Mouse (Mus musculus) thymus, adult 2 months (tissue): Measurements from ENCODE around the gene Npm3. TPM values are rescaled to one million over a fixed set of nuclear protein-coding genes. Genes with fewer than 3 reads are reported as not detected.

Source experiments
- DNase-seq: peaks from one replicate; pipeline ENCODE4 v3.0.0; 2021
- H3K27ac ChIP-seq: fragments of 200-500 bp; 2 replicates; pipeline ENCODE4 v1.5.1; 2012; ENCODE audit warnings: low read length, control low read depth; ENCODE audit not compliant: control insufficient read depth, insufficient read depth
- H3K27me3 ChIP-seq: fragments of 200-500 bp; 2 replicates; pipeline ENCODE4 v1.6.1; 2012; ENCODE audit warnings: mild to moderate bottlenecking, low read length, moderate library complexity, mixed read lengths; ENCODE audit not compliant: control insufficient read depth, insufficient read depth
- H3K36me3 ChIP-seq: fragments of 200-500 bp; 2 replicates; pipeline ENCODE4 v1.6.1; 2012; ENCODE audit warnings: mild to moderate bottlenecking, low read length, moderate library complexity; ENCODE audit not compliant: control insufficient read depth, insufficient read depth
- H3K4me1 ChIP-seq: fragments of 200-500 bp; replicated peaks from 2 replicates; pipeline ENCODE4 v1.6.1; 2012; ENCODE audit warnings: low read length; ENCODE audit not compliant: control insufficient read depth, insufficient read depth
- H3K4me3 ChIP-seq: fragments of 200-500 bp; 2 replicates; pipeline ENCODE4 v1.5.1; 2012; ENCODE audit warnings: mild to moderate bottlenecking, low read length, control low read depth, moderate library complexity; ENCODE audit not compliant: control insufficient read depth, insufficient read depth
- CTCF ChIP-seq: fragments of 200-500 bp; IDR thresholded peaks from 2 replicates; pipeline ENCODE4 v1.5.1; 2012; ENCODE audit warnings: mild to moderate bottlenecking, control low read depth, low read length, moderate library complexity, borderline replicate concordance; ENCODE audit not compliant: control insufficient read depth, poor library complexity, insufficient read depth; ENCODE audit errors: extremely low read depth
- POLR2A ChIP-seq: fragments of 200-500 bp; IDR thresholded peaks from 2 replicates; pipeline ENCODE4 v1.6.1; 2012; ENCODE audit warnings: mild to moderate bottlenecking, low read length, control low read depth, moderate library complexity; ENCODE audit not compliant: control insufficient read depth, poor library complexity, insufficient read depth; ENCODE audit errors: extremely low read depth
- WGBS: fragments of 180-500 bp; shearing (Covaris S2); methylation state at CpG from one replicate; pipeline ENCODE4 v1.1.7; 2018; 5-methylcytosine and 5-hydroxymethylcytosine counted together
- polyA plus RNA-seq: library from polyadenylated mRNA; depleted of rRNA; stranded (reverse); fragments of >200 nt; gene quantifications from 2 replicates; pipeline ENCODE4 v1.2.3, GENCODE M21; 2012; rRNA removed

Npm3 gene
- polyA plus RNA-seq, 1 experiment: 146 TPM

- Histone ChIP-seq H3K4me1 (peaks cover 23% of the 10 kb centered on the region), H3K36me3 (no peaks in the 10 kb centered on the region), H3K4me3 (no peak overlapping the region), H3K27me3 (no peaks in the 10 kb centered on the region), H3K27ac (no peak overlapping the region)
- no peak for TF ChIP-seq POLR2A
- TF ChIP-seq CTCF: no peak
- WGBS: 89% methylated on average over 8 of the region's 8 CpGs
- DNase-seq: no peak
These were observed 19.3 kb downstream of the Npm3 start for GRCm38 (mm10) chr19:45730042-45730441.

- Histone ChIP-seq H3K4me3 (no peak overlapping the region), H3K27me3 (no peaks in the 10 kb centered on the region), H3K4me1 (peaks cover 9% of the 10 kb centered on the region), H3K36me3 (no peaks in the 10 kb centered on the region), H3K27ac (no peak overlapping the region)
- WGBS: 34% methylated on average over 10 of the region's 10 CpGs
- peak; percentile 72 for DNase-seq
- TF ChIP-seq CTCF: no peak
- TF ChIP-seq POLR2A: 0 out of 2 replicates have a peak, but pooled peaks have one; percentile 38
These were observed 22.2 kb downstream of the Npm3 start for GRCm38 (mm10) chr19:45727231-45727630.

GRCm38 (mm10) chr19:45725677-45726277 lies 23.6 kb downstream of the Npm3 start:
- Histone ChIP-seq H3K4me1 (peaks cover 9% of the 10 kb centered on the region), H3K27me3 (no peaks in the 10 kb centered on the region), H3K4me3 (no peak overlapping the region), H3K36me3 (no peaks in the 10 kb centered on the region), H3K27ac (no peak overlapping the region)
- no peak for TF ChIP-seq POLR2A
- no peak for TF ChIP-seq CTCF
- 91% methylated on average over 14 of the region's 14 CpGs for WGBS
- DNase-seq: no peak

- DNase-seq: no peak
- WGBS: 87% methylated on average over 5 of the region's 5 CpGs
- H3K4me1 ChIP-seq: peaks cover 3% of the 10 kb centered on the region
- H3K27me3 ChIP-seq: no peaks in the 10 kb centered on the region
- no peak for TF ChIP-seq POLR2A
- TF ChIP-seq CTCF: no peak
- no peak overlapping the region for H3K4me3 ChIP-seq
- no peaks in the 10 kb centered on the region for H3K36me3 ChIP-seq
- no peak overlapping the region for H3K27ac ChIP-seq
These were observed 27.2 kb downstream of the Npm3 start for GRCm38 (mm10) chr19:45722188-45722587.

- no peak for TF ChIP-seq CTCF
- no peak for TF ChIP-seq POLR2A
- DNase-seq: no peak
- Histone ChIP-seq H3K4me3 (no peak overlapping the region), H3K4me1 (no peaks in the 10 kb centered on the region; the same call in 1 of the 2 replicates), H3K36me3 (no peaks in the 10 kb centered on the region), H3K27me3 (no peaks in the 10 kb centered on the region), H3K27ac (no peak overlapping the region)
- 90% methylated on average over 3 of the region's 3 CpGs for WGBS
These were observed 31.1 kb downstream of the Npm3 start for GRCm38 (mm10) chr19:45718286-45718685.

GRCm38 (mm10) chr19:45717493-45718220 lies 31.7 kb downstream of the Npm3 start:
- Histone ChIP-seq H3K27ac (no peak overlapping the region), H3K36me3 (no peaks in the 10 kb centered on the region), H3K27me3 (no peaks in the 10 kb centered on the region), H3K4me1 (no peaks in the 10 kb centered on the region; the same call in 1 of the 2 replicates), H3K4me3 (no peak overlapping the region)
- WGBS: 66% methylated on average over 16 of the region's 16 CpGs
- TF ChIP-seq CTCF (no peak), POLR2A (no peak)
- no peak for DNase-seq

- no peak for DNase-seq
- TF ChIP-seq POLR2A (no peak), CTCF (no peak)
- H3K27ac ChIP-seq: no peak overlapping the region
- no peaks in the 10 kb centered on the region for H3K27me3 ChIP-seq
- no peaks in the 10 kb centered on the region for H3K4me1 ChIP-seq
- WGBS: 78% methylated on average over 3 of the region's 3 CpGs
- H3K36me3 ChIP-seq: no peaks in the 10 kb centered on the region
- no peak overlapping the region for H3K4me3 ChIP-seq
These were observed 40.7 kb downstream of the Npm3 start for GRCm38 (mm10) chr19:45708704-45709103.

Other genes with a start within 250 kb of the Npm3 start
- 6.7 and 6.8 TPM in 2 replicates for gene Poll, start 189.1 kb downstream of the Npm3 start, polyA plus RNA-seq
- 11.9 and 14.6 TPM in 2 replicates for gene Gm17018, start 189.0 kb downstream of the Npm3 start, polyA plus RNA-seq
- gene Fbxw4, start 89.3 kb downstream of the Npm3 start, polyA plus RNA-seq: 135 and 145 TPM in 2 replicates
- gene Fgf8, start 6.7 kb downstream of the Npm3 start, polyA plus RNA-seq: 0.26 and 0.33 TPM in 2 replicates
- gene Mgea5, start 34.2 kb upstream of the Npm3 start, polyA plus RNA-seq: 71.2 and 74.2 TPM in 2 replicates
- gene Kcnip2, start 66.5 kb upstream of the Npm3 start, polyA plus RNA-seq: 4.6 and 13.5 TPM in 2 replicates
- gene Armh3, start 248.9 kb upstream of the Npm3 start, polyA plus RNA-seq: 10.9 and 11.2 TPM in 2 replicates